Mouse (Mus musculus) G1E (cell line): ENCODE measurements at regions not wholly inside any gene's neighbourhood (a gene's known extent, or its start where the extent isn't known, plus 50 kb on each side); places are given as distances from the start of the nearest gene placed in this dataset.
"Not testable (repeated sequence)": the region's sequence is repeated elsewhere in the genome, so short reads cannot be mapped to it uniquely, and the experiment has no call there.

Source experiments
- ATAC-seq: 2 replicates; pipeline ENCODE4 v1.8.0; 2016; ENCODE audit warnings: mild to moderate bottlenecking; ENCODE audit not compliant: insufficient number of reproducible peaks, poor library complexity, low FRiP score, severe bottlenecking; ENCODE audit errors: extremely low read depth
- DNase-seq: peaks from one replicate; pipeline ENCODE4 v3.0.0; 2012; ENCODE audit warnings: low spot score
- H3K27me3 ChIP-seq: 2 replicates; pipeline ENCODE4 v1.6.1; 2012; ENCODE audit warnings: mild to moderate bottlenecking, low read length, inconsistent platforms; ENCODE audit not compliant: insufficient read depth
- H3K36me3 ChIP-seq: replicated peaks from 2 replicates; pipeline ENCODE3; 2012; ENCODE audit warnings: mild to moderate bottlenecking, inconsistent platforms
- H3K4me1 ChIP-seq: 2 replicates; pipeline ENCODE4 v1.6.1; 2012; ENCODE audit warnings: low read depth, low read length, inconsistent platforms, mixed read lengths; ENCODE audit not compliant: insufficient read depth
- H3K4me3 ChIP-seq: 2 replicates; pipeline ENCODE4 v1.5.1; 2012; ENCODE audit warnings: low read depth, mild to moderate bottlenecking, inconsistent platforms, low read length, moderate library complexity, mixed read lengths
- H3K9me3 ChIP-seq: replicated peaks from 2 replicates; pipeline ENCODE4 v1.6.1; 2012; ENCODE audit warnings: inconsistent platforms
- CTCF ChIP-seq: IDR thresholded peaks from 2 replicates; pipeline ENCODE4 v1.5.1; 2012; ENCODE audit warnings: low read depth, low read length, inconsistent platforms, mixed read lengths
- GATA1 ChIP-seq: IDR thresholded peaks from 2 replicates; pipeline ENCODE4 v1.6.1; 2012; ENCODE audit warnings: borderline replicate concordance, low read length, inconsistent platforms, mixed read lengths
- GATA2 ChIP-seq: IDR thresholded peaks from 2 replicates; pipeline ENCODE4 v1.6.1; 2012; ENCODE audit warnings: low read depth, low read length, inconsistent platforms, borderline replicate concordance
- POLR2AphosphoS5 ChIP-seq: IDR thresholded peaks from 2 replicates; pipeline ENCODE4 v1.6.1; 2012; ENCODE audit warnings: low read depth, low read length, inconsistent platforms; ENCODE audit not compliant: insufficient replicate concordance
- TAL1 ChIP-seq: conservative IDR thresholded peaks from 2 replicates; pipeline ENCODE4 v1.6.1; 2012; ENCODE audit warnings: low read depth, low read length, inconsistent platforms, mixed read lengths

DNA sequence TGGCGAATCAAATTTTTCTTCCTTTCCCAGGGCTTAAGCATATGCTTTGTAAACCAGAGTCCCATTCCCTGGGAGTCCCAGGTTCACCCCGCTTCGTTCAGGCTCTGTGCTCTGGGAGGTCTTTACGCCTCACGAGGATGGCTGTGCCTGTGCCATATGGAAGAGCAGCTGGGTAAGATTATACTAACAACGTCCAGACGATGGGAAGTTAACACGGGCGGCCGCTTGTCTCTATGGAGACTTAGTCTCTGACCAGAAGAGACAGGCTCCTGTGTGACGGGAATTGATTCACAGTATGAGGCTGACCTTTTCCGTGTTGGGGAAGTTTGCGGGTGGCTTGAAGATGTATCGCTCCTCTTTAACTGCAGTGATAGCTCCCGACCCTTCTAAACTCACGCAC, 107.9 kb downstream of the Cand1 start:
- DNase-seq (no peak), ATAC-seq (no peak)
- Histone ChIP-seq H3K36me3 (no peaks in the 10 kb centered on the region), H3K4me1 (peaks cover 34% of the 10 kb centered on the region), H3K4me3 (no peak overlapping the region), H3K9me3 (no peaks in the 10 kb centered on the region), H3K27me3 (no peaks in the 10 kb centered on the region)
- TF ChIP-seq CTCF: no peak
- TF ChIP-seq POLR2AphosphoS5: no peak
- no peak for TF ChIP-seq GATA1
- TF ChIP-seq TAL1: no peak
- no peak for TF ChIP-seq GATA2

DNA sequence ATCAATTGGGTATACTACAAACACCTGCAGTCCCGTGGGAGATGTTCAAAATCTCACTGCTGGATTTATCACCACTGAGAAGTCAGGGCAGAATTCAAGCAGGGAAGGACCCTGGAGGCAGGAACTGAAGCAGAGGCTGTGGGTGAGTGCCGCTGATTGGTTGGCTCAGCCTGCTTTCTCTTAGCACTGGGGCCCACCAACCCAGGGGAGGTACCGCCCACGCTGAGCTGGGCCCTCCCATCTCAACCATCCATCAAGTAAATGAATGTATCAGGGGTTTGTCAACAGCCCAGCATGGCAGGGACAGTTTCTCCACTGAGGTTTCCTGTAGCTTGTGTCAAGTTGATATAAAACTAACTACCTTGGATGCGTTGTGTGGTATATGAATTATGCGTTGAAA, 109.2 kb downstream of the Cand1 start:
- DNase-seq: no peak
- peaks cover 32% of the 10 kb centered on the region for H3K4me1 ChIP-seq
- TF ChIP-seq TAL1: no peak
- no peak for TF ChIP-seq CTCF
- TF ChIP-seq GATA1: no peak
- no peak for TF ChIP-seq POLR2AphosphoS5
- no peak for TF ChIP-seq GATA2
- no peaks in the 10 kb centered on the region for H3K36me3 ChIP-seq
- H3K4me3 ChIP-seq: no peak overlapping the region
- ATAC-seq: no peak
- no peaks in the 10 kb centered on the region for H3K27me3 ChIP-seq
- H3K9me3 ChIP-seq: no peaks in the 10 kb centered on the region

DNA sequence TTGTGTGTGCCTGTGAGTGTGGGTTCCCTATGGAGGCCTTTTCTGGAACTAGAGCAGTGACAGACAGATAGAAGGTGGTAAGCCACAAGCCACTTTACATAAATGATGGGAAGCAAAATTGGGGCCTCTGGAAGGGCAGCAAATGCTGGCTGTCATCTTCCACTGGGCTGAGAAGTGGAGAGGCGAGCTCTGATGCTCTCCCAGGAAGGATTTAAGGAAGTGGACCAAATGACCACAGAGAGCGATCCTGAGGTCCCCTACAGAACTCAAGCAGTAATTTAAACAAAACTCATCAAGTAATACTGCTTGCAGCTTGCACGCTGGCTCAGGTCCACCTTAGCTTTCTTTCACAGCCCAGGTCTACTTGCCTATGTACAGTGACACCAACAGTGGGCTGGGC, 111.8 kb downstream of the Cand1 start:
- no peak for ATAC-seq

DNA sequence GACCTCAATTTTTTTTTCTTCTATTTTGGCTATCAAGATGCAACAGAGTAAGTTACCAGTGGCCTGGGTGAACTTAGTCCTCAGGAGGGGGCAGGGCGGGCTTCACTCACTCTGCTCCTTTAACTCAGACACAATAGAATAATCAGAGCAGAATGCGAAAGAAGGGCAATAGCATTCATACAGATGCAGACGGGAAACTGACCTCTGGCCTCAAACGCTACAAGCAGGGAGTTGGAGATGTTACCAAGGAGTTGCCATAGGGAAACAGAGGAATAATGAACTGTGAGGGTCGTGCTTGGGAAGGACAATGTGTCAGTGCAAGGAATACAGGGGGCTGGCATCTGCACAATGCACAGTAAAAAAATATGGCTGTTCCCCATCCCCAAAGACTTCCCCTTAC, 116.3 kb downstream of the Cand1 start:
- H3K27me3 ChIP-seq: no peaks in the 10 kb centered on the region
- no peak overlapping the region for H3K4me3 ChIP-seq
- no peaks in the 10 kb centered on the region for H3K36me3 ChIP-seq
- ATAC-seq (no peak), DNase-seq (no peak)
- TF ChIP-seq GATA2: no peak
- TF ChIP-seq TAL1: no peak
- TF ChIP-seq CTCF: no peak
- no peak for TF ChIP-seq GATA1
- TF ChIP-seq POLR2AphosphoS5: no peak
- peaks cover 9% of the 10 kb centered on the region for H3K4me1 ChIP-seq
- peaks cover 4% of the 10 kb centered on the region for H3K9me3 ChIP-seq

More for the DNA sequence above, 111.8 kb downstream of the Cand1 start:
- no peaks in the 10 kb centered on the region for H3K9me3 ChIP-seq
- H3K36me3 ChIP-seq: no peaks in the 10 kb centered on the region
- DNase-seq: no peak
- TF ChIP-seq CTCF: 0 out of 2 replicates have a peak, but pooled peaks have one; percentile 2
- TF ChIP-seq GATA1: no peak
- no peak for TF ChIP-seq GATA2
- TF ChIP-seq TAL1: no peak
- TF ChIP-seq POLR2AphosphoS5: no peak
- H3K27me3 ChIP-seq: no peaks in the 10 kb centered on the region
- no peak overlapping the region for H3K4me3 ChIP-seq
- peaks cover 13% of the 10 kb centered on the region for H3K4me1 ChIP-seq

DNA sequence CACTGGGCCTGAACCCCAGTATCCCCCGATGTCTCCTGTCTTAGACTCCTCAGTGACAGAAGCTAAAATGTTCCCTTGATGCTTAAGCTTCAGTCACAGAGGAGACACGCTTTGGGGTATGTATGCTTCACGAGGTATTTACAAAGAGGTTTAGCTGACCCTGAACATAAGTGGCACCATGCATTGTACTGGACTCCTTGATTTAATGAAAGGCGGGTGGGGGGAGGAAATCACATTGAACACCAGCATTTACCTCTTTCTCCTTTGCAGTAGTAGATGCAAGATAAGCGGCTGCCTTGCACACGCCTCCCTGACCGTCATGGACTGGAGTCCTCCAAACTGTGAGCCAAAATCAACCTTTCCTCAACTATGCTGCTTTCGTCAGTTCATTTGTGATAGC, 117.5 kb downstream of the Cand1 start:
- Histone ChIP-seq H3K9me3 (peaks cover 4% of the 10 kb centered on the region), H3K4me1 (peaks cover 6% of the 10 kb centered on the region), H3K4me3 (no peak overlapping the region), H3K27me3 (no peaks in the 10 kb centered on the region), H3K36me3 (no peaks in the 10 kb centered on the region)
- no peak for DNase-seq
- no peak for TF ChIP-seq GATA1
- TF ChIP-seq TAL1: no peak
- TF ChIP-seq POLR2AphosphoS5: no peak
- TF ChIP-seq CTCF: no peak
- no peak for TF ChIP-seq GATA2
- ATAC-seq: no peak

DNA sequence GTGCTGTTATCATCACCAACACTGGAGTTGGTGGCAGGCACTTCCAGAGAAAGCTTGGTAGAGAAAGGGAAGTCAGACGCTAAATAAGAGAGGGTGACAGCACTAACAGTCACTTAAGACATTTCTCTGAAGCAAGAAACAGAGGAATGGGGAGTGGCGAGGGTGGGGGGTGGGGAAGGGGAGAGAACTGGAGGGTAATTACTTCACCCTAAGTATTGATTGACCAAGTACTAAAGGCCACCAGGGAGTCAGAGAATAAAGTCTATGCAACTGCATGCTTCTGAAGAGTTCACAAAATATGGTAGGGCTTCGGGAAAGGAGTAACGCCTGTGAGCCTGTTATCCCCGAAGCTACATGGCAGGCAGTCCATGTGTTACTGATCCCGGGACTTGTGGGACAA, 118.3 kb downstream of the Cand1 start:
- Histone ChIP-seq H3K27me3 (no peaks in the 10 kb centered on the region), H3K36me3 (no peaks in the 10 kb centered on the region), H3K4me3 (no peak overlapping the region), H3K9me3 (peaks cover 4% of the 10 kb centered on the region), H3K4me1 (peaks cover 11% of the 10 kb centered on the region)
- no peak for DNase-seq
- TF ChIP-seq GATA1: no peak
- no peak for TF ChIP-seq CTCF
- TF ChIP-seq GATA2: no peak
- no peak for TF ChIP-seq TAL1
- no peak for TF ChIP-seq POLR2AphosphoS5
- ATAC-seq: no peak

DNA sequence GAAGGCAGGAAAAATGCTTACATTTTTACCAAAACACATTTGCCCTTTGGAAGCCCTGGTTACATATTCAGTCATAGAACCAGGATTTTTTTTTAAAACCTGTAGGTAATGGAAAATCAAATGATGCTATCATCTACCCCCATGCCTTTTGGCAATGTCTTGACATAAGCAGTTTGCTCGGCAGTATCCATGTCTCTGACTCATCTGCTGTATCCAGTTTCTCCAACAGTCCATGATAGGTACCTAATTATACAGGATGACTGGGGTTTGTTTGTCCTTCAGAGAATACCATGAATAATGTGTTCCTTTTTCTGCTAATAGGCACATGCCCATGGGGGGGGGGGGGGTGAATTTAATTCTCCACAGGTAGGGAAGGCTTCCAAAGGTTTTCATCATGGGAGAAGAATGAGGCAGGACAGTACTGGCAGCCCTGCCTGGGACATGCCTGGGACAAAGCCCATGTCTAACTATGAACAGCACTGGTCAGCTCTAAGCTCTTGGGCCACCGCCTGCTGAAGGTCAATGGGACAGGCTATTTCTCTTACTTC, 122.9 kb downstream of the Cand1 start:
- no peak for TF ChIP-seq POLR2AphosphoS5
- TF ChIP-seq CTCF: no peak
- TF ChIP-seq GATA1: no peak
- no peak for TF ChIP-seq TAL1
- TF ChIP-seq GATA2: no peak
- H3K4me1 ChIP-seq: peaks cover 49% of the 10 kb centered on the region
- no peak for ATAC-seq
- H3K36me3 ChIP-seq: no peaks in the 10 kb centered on the region
- no peak for DNase-seq
- no peak overlapping the region for H3K4me3 ChIP-seq
- no peaks in the 10 kb centered on the region for H3K27me3 ChIP-seq
- no peaks in the 10 kb centered on the region for H3K9me3 ChIP-seq

DNA sequence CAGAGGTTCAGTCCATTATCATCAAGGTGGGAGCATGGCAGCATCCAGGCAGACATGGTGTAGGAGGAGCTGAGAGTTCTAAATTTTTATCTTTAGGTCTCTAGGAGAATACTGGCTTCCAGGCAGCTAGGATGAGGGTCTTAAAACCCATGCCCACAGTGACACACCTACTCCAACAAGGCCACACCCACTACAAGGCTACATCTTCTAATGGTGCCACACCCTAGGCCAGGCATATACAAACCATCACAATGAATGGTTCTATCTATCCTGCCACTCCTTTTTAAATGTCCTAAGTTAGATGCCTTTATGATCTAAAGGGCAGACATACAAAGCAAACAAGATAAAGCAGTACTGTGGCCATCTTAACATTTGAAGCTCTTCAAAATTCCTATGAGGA, 124.7 kb downstream of the Cand1 start:
- H3K36me3 ChIP-seq, DNase-seq, H3K27me3 ChIP-seq, H3K9me3 ChIP-seq, H3K4me3 ChIP-seq, ATAC-seq: not testable (repeated sequence)
- H3K4me1 ChIP-seq: peaks cover 62% of the 10 kb centered on the region
